17 mouse cellular contexts compared by ENCODE assay signal in the genomic region with DNA sequence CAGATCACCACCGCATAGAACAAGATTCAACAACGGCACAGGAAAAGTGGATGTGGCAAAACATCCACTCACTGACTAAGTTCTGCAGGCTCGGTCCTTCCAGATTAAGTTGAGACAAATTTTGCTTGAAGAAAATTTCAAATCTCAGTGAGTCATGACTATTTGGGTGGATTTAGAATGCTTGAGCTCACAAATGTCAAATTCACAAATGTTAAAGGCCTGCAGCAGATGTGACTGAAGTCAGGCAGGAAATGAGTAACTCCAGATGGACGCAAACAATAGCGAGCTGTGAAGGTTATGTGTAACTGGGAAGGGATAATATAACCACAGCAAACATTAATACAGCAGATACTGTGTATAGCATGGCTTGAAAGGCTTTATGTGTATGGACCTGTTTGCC.
DNase-seq lines count a peak whose midpoint lies in the region; ATAC-seq and TF ChIP-seq lines count a peak whose summit lies in the region.
"Had no signal": no experiment of that assay in that cellular context is flagged by ENCODE, and none has a peak within 500 bp of the region (broad histone marks: within the 10 kb centered on the region; RNA-seq: fewer than 3 reads in every experiment).

No protein-coding gene starts in this region.

- no peaks in the 10 kb centered on the region for H3K9me3 ChIP-seq in lung, embryonic 14.5 days (ENCODE audit: low read depth, low read length)
- H3K9me3 ChIP-seq in embryonic facial prominence, embryonic 14.5 days (ENCODE audit: control insufficient read depth, low read length) = no peaks in the 10 kb centered on the region
- no peaks in the 10 kb centered on the region for H3K9me3 ChIP-seq in stomach, embryonic 16.5 days (replicated peaks; ENCODE audit: control insufficient read depth, low read length)
- H3K9me3 ChIP-seq: forebrain, embryonic 12.5 days; hindbrain, embryonic 13.5 days; midbrain, embryonic 15.5 days; neural tube, embryonic 13.5 days had no signal

- peak; percentile 1 to 2 for DNase-seq in heart, adult 18-20 months
- DNase-seq in heart, adult 8-10 months (ENCODE audit: low spot score) = no peak
- peak; percentile 40 for DNase-seq in lung, embryonic 14.5 days
- no peak for DNase-seq in lung, adult 2 months
- peak; percentile 6 for DNase-seq in embryonic facial prominence, embryonic 14.5 days (ENCODE audit: low spot score)
- no peak for DNase-seq in adipocyte (ENCODE audit: low spot score)
- DNase-seq in ovary, postnatal 10 days (ENCODE audit: low spot score) = no peak
- DNase-seq: cerebellum, postnatal 10 days; gastrocnemius, postnatal 10 days; kidney, adult 8-10 months; lung, postnatal 14 days; thymus, adult 2 months had no signal

- no peaks in the 10 kb centered on the region for H3K36me3 ChIP-seq in lung, embryonic 14.5 days (ENCODE audit: insufficient read depth)
- no peaks in the 10 kb centered on the region for H3K36me3 ChIP-seq in embryonic facial prominence, embryonic 14.5 days (ENCODE audit: control insufficient read depth, insufficient read depth, low read length)
- no peaks in the 10 kb centered on the region for H3K36me3 ChIP-seq in stomach, embryonic 16.5 days (ENCODE audit: control insufficient read depth, insufficient read depth, low read length)
- H3K36me3 ChIP-seq: forebrain, embryonic 12.5 days; hindbrain, embryonic 13.5 days; midbrain, embryonic 15.5 days; neural tube, embryonic 13.5 days had no signal

- ATAC-seq in lung, embryonic 14.5 days (ENCODE audit: insufficient read depth) = no peak
- no peak for ATAC-seq in embryonic facial prominence, embryonic 14.5 days (ENCODE audit: low read depth)
- ATAC-seq in stomach, embryonic 16.5 days (ENCODE audit: insufficient read depth, low FRiP score) = no peak
- ATAC-seq: midbrain, embryonic 15.5 days had no signal

- TF ChIP-seq POLR2A in lung, adult 2 months (IDR thresholded peaks at IDR 0.05; ENCODE audit: borderline replicate concordance, extremely low read depth, low read depth, low read length) = no peak

- H3K27me3 ChIP-seq in lung, embryonic 14.5 days (ENCODE audit: insufficient read depth, low read length) = no peaks in the 10 kb centered on the region
- no peaks in the 10 kb centered on the region for H3K27me3 ChIP-seq in embryonic facial prominence, embryonic 14.5 days (replicated peaks; ENCODE audit: control insufficient read depth, insufficient read depth, low read length)
- H3K27me3 ChIP-seq in stomach, embryonic 16.5 days (ENCODE audit: control insufficient read depth, insufficient read depth, low read length) = no peaks in the 10 kb centered on the region
- H3K27me3 ChIP-seq: forebrain, embryonic 12.5 days; hindbrain, embryonic 13.5 days; midbrain, embryonic 15.5 days; neural tube, embryonic 13.5 days had no signal

- H3K4me2 ChIP-seq in lung, embryonic 14.5 days = no peak overlapping the region
- H3K4me2 ChIP-seq in embryonic facial prominence, embryonic 14.5 days (ENCODE audit: low read depth, low read length) = no peak overlapping the region
- H3K4me2 ChIP-seq in stomach, embryonic 16.5 days (ENCODE audit: low read depth, low read length) = no peak overlapping the region
- H3K4me2 ChIP-seq: forebrain, embryonic 12.5 days; hindbrain, embryonic 13.5 days; midbrain, embryonic 15.5 days; neural tube, embryonic 13.5 days had no signal

- peak overlapping the region; percentile 58 for H3K27ac ChIP-seq in lung, embryonic 14.5 days (ENCODE audit: low read depth)
- peak overlapping the region; percentile 67 for H3K27ac ChIP-seq in embryonic facial prominence, embryonic 14.5 days (replicated peaks; ENCODE audit: low read depth, low read length)
- peak overlapping the region; percentile 54 for H3K27ac ChIP-seq in stomach, embryonic 16.5 days (ENCODE audit: low read length)
- H3K27ac ChIP-seq: forebrain, embryonic 12.5 days; hindbrain, embryonic 13.5 days; midbrain, embryonic 15.5 days; neural tube, embryonic 13.5 days had no signal

- H3K9ac ChIP-seq in lung, embryonic 14.5 days = no peak overlapping the region
- H3K9ac ChIP-seq in embryonic facial prominence, embryonic 14.5 days (ENCODE audit: low read depth, low read length) = no peak overlapping the region
- no peak overlapping the region for H3K9ac ChIP-seq in stomach, embryonic 16.5 days (ENCODE audit: low read length)
- H3K9ac ChIP-seq: forebrain, embryonic 12.5 days; hindbrain, embryonic 13.5 days; midbrain, embryonic 15.5 days; neural tube, embryonic 13.5 days had no signal

- no peak overlapping the region for H3K4me3 ChIP-seq in lung, embryonic 14.5 days (ENCODE audit: low read depth, low read length)
- no peak overlapping the region for H3K4me3 ChIP-seq in lung, adult 2 months (replicated peaks; ENCODE audit: extremely low read depth, low read depth, low read length)
- H3K4me3 ChIP-seq in embryonic facial prominence, embryonic 14.5 days (ENCODE audit: low read depth, low read length) = no peak overlapping the region
- no peak overlapping the region for H3K4me3 ChIP-seq in stomach, embryonic 16.5 days (replicated peaks; ENCODE audit: low read length)
- H3K4me3 ChIP-seq: forebrain, embryonic 12.5 days; hindbrain, embryonic 13.5 days; midbrain, embryonic 15.5 days; neural tube, embryonic 13.5 days had no signal

- TF ChIP-seq CTCF in lung, embryonic 14.5 days (IDR thresholded peaks at IDR 0.05; ENCODE audit: low read depth) = no peak
- no peak for TF ChIP-seq CTCF in lung, adult 2 months (IDR thresholded peaks at IDR 0.05; ENCODE audit: insufficient read depth, low read length)

- no peaks in the 10 kb centered on the region for H3K4me1 ChIP-seq in lung, embryonic 14.5 days (ENCODE audit: insufficient read depth)
- no peaks in the 10 kb centered on the region for H3K4me1 ChIP-seq in lung, adult 2 months (ENCODE audit: control insufficient read depth, insufficient read depth, low read length)
- no peaks in the 10 kb centered on the region for H3K4me1 ChIP-seq in embryonic facial prominence, embryonic 14.5 days (ENCODE audit: control insufficient read depth, insufficient read depth, low read length)
- no peaks in the 10 kb centered on the region for H3K4me1 ChIP-seq in stomach, embryonic 16.5 days (ENCODE audit: control insufficient read depth, insufficient read depth, low read length)
- H3K4me1 ChIP-seq: forebrain, embryonic 12.5 days; hindbrain, embryonic 13.5 days; midbrain, embryonic 15.5 days; neural tube, embryonic 13.5 days had no signal

- 68% methylated on average over 5 of the region's 5 CpGs for WGBS in lung, embryonic 14.5 days
- WGBS in lung, adult 2 months = 50% methylated on average over 5 of the region's 5 CpGs
- WGBS in embryonic facial prominence, embryonic 14.5 days = 73% methylated on average over 5 of the region's 5 CpGs
- WGBS in stomach, embryonic 16.5 days = 53% methylated on average over 5 of the region's 5 CpGs

Comparison
In these comparisons a context has a peak if more than half of its experiments do, and no peak if none do; other contexts are left out.
1. DNase-seq: peak in heart, adult 18-20 months (2 of 2), lung, embryonic 14.5 days (single experiment) and embryonic facial prominence, embryonic 14.5 days (single experiment); none in heart, adult 8-10 months (single experiment), lung, adult 2 months (single experiment), adipocyte (single experiment) and ovary, postnatal 10 days (single experiment).
2. Peak in every context shown above with its lines, with median percentiles within 50 percentile points of each other: H3K27ac ChIP-seq.